Mouse (Mus musculus): ENCODE results near the gene Gm9736.
"Not testable (repeated sequence)": the region's sequence is repeated elsewhere in the genome, so short reads cannot be mapped to it uniquely, and the experiment has no call there.

The Gm9736 gene

DNA sequence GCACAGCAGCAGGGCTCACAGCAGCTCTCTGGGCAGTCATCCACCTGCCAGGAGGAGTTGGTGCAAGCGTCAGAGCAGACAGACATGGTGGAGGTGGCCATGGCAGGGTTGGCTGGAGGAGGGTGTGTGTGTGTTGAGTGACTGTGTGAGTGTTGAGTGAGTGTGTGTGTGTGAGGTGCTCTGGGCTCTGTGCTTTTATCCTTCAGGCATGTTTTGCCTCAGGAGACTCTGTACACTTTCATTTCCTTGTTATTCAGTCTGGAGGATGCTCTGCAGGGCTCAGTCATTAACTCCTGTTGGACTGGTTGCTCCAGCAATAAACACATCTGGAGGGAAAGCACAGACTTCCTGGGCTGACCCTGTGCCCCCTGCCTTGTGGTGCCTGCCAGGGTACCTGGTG, at the start of gene Gm9736:
Gene Gm9736, minus strand, starts transcription at position 101 of the 400 bp plus-strand sequence.
- not testable (repeated sequence) for DNase-seq (ENCODE audit: low spot score)

DNA sequence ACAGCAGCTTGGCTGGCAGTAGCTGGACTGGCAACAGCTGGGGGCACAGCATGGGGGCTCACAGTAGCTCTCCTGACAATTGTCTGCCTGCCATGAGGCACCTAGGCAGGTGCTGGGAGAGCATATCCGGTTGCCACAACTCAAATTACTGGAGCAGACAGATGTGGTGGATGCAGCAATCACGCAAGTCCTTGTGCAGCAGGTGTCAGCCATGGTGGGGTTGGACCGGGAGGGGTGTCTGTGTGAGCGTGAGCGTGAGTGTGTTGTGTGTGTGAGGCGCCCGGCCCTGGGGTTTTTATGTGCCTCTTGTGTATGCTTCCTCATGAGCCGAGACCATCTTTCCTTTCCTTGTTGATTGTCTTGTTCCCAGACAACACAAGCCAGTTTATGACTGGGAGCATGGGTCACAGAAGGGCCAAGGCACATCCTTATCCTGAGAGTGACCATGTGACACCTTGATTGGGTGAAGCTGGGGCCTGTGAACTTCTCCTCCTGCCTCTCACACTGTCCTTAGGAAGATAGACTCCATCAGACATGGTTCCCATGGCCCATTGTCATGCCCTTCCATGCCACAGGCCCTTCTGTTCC, 47.9 kb upstream of the Gm9736 start, which contains the start of gene Gm19668:
Gene Gm19668, minus strand, starts transcription at position 213 of the 588 bp plus-strand sequence.
- no peak for DNase-seq (ENCODE audit: low spot score)

DNA sequence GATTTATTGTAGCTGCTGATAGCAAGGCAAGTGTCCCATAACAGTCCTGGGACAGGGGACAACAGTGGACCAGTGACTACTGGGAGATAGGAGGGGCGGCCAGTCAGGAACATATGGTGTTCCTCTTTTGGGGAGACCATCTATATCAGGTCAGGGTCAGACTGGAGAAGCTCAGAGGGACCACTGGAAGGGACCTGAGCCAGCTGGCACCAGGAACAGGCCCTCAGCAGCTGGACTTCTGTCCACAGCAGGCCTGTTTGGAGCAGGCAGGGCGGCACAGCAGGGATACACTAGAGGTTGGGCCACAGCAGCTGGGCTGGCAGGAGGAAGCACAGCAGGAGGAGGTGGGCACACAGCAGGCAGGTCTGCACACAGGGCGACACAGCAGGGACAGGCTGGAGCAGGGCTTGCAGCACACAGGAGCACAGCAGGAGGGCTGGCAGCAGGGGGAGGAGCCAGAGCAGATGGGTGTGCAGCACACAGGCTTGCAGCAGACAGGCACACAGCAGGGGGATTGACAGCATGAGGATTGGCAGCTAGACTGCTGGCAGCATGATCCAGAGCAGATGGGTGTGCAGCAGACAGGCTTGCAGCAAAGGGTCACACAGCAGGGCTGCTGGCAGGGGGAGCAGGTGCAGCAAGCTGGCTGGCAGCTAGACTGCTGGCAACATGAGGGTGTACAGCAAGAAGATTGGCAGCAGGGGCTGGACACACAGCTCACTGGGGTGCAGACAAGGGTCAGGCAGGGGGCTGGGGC, 47.2 kb upstream of the Gm9736 start:
- not testable (repeated sequence) for DNase-seq (ENCODE audit: low spot score)

DNA sequence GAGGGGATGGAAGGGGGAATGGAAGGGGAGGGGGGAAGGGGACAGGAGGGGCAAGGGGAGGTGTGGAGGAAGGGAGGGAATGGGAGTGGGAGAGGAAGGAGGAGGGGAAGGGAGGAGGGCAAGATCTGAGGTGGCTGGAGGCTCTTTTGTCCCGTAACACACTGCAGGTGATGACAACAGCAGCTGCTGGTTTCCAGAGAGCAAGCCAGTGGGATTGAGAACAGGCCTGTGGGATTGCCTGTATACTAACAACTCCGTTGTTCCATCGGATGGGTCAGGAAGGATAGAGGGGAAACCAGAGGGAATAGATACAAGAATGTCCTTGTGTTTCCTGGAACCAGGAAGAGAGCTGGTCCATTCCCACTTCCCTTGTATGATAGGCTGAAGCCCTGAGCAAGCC, 46.5 kb upstream of the Gm9736 start:
- DNase-seq (ENCODE audit: low spot score): no peak

DNA sequence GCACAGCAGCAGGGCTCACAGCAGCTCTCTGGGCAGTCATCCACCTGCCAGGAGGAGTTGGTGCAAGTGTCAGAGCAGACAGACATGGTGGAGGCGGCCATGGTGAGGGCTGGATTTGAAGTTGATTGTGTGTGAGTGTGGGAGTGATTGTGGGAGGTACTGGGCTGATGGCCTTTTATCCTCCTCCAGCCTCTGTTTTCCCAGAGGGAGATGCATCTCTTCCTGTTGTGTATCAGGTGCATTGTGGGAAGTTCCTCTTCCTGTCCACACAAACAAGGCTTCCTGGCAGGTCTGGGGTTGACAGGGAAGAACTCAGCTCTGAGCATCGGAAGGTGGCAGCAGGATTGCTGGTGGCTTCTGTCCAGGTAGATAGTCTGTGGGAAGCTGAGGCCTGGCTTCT, 43.8 kb upstream of the Gm9736 start, which contains the start of gene Gm9639:
Gene Gm9639, minus strand, starts transcription at position 101 of the 400 bp plus-strand sequence.
- no peak for DNase-seq (ENCODE audit: low spot score)

DNA sequence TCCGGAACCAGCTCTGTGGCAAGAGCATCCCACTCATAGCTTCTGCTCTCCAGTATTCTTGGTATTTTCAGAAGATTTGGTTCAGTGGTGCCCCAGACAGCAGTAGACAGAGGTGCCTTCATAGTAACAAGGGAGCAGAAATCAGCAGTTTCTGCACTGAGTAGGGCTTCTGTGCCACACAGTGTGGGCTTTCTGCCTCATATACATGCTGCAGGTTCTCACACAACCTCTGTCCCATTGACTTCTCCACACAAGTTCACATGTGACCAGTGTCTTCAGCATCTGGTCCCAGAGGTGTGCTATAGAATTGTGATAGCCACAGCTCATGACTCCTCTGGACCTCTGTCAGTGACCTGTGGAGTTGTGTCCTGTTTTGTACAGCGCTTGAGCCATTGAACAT, 37.5 kb upstream of the Gm9736 start:
- DNase-seq (ENCODE audit: low spot score): no peak

DNA sequence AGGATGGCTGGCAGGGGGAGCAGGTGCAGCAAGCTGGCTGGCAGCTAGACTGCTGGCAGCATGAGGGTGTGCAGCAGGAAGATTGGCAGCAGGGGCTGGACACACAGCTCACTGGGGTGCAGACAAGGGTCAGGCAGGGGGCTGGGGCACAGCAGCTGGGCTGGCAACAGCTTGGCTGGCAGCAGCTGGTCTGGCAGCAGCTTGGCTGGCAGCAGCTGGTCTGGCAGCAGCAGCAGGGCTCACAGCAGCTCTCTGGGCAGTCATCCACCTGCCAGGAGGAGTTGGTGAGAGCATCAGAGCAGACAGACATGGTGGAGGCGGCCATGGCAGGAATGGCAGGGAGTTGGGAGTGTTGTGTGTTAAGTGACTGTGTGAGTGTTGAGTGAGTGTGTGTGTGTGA, 36.7 kb upstream of the Gm9736 start, which contains the start of gene Gm7137:
Gene Gm7137, minus strand, starts transcription at position 325 of the 400 bp plus-strand sequence.
- DNase-seq (ENCODE audit: low spot score): not testable (repeated sequence)

DNA sequence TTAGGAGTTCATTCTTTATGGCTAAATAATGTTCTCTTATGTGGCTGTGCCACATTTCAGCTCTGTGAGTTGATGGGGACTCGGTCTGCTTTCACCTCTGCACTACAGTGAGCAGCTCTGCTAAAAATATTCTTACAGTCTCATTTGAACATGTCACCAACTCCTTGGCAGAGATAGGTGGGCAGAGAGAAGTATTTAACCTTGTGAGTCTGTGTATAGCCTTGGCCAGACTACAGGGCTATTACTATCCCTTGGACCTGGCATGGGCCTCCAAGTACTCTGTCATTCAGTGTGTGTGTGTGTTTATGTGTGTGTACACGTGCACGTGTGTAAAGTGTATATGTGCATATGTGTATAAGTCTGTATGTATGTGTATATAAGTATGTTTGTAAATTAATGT, 32.2 kb upstream of the Gm9736 start:
- not testable (repeated sequence) for DNase-seq (ENCODE audit: low spot score)

DNA sequence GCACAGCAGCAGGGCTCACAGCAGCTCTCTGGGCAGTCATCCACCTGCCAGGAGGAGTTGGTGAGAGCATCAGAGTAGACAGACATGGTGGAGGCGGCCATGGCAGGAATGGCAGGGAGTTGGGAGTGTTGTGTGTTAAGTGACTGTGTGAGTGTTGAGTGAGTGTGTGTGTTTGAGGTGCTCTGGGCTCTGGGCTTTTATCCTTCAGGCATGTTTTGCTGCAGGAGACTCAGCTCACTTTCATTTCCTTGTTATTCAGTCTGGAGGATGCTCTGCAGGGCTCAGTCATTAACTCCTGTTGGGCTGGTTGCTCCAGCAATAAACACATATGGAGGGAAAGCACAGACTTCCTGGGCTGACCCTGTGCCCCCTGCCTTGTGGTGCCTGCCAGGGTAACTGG, 31.3 kb upstream of the Gm9736 start, which contains the start of gene Gm3250:
Gene Gm3250, minus strand, starts transcription at position 101 of the 400 bp plus-strand sequence.
- not testable (repeated sequence) for DNase-seq (ENCODE audit: low spot score)

DNA sequence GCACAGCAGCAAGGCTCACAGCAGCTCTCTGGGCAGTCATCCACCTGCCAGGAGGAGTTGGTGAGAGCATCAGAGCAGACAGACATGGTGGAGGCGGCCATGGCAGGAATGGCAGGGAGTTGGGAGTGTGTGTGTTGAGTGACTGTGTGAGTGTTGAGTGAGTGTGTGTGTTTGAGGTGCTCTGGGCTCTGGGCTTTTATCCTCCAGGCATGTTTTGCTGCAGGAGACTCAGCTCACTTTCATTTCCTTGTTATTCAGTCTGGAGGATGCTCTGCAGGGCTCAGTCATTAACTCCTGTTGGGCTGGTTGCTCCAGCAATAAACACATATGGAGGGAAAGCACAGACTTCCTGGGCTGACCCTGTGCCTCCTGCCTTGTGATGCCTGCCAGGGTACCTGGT, 25.7 kb upstream of the Gm9736 start, which contains the start of gene Gm7138:
Gene Gm7138, minus strand, starts transcription at position 101 of the 400 bp plus-strand sequence.
- not testable (repeated sequence) for DNase-seq (ENCODE audit: low spot score)

DNA sequence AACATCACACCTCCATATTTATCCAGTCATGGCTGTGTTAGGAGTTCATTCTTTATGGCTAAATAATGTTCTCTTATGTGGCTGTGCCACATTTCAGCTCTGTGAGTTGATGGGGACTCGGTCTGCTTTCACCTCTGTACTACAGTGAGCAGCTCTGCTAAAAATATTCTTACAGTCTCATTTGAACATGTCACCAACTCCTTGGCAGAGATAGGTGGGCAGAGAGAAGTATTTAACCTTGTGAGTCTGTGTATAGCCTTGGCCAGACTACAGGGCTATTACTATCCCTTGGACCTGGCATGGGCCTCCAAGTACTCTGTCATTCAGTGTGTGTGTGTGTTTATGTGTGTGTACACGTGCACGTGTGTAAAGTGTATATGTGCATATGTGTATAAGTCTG, 21.0 kb upstream of the Gm9736 start:
- DNase-seq (ENCODE audit: low spot score): not testable (repeated sequence)

DNA sequence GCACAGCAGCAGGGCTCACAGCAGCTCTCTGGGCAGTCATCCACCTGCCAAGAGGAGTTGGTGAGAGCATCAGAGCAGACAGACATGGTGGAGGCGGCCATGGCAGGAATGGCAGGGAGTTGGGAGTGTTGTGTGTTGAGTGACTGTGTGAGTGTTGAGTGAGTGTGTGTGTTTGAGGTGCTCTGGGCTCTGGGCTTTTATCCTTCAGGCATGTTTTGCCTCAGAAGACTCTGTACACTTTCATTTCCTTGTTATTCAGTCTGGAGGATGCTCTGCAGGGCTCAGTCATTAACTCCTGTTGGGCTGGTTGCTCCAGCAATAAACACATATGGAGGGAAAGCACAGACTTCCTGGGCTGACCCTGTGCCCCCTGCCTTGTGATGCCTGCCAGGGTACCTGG, 20.1 kb upstream of the Gm9736 start, which contains the start of gene Gm3238:
Gene Gm3238, minus strand, starts transcription at position 101 of the 400 bp plus-strand sequence.
- not testable (repeated sequence) for DNase-seq (ENCODE audit: low spot score)

DNA sequence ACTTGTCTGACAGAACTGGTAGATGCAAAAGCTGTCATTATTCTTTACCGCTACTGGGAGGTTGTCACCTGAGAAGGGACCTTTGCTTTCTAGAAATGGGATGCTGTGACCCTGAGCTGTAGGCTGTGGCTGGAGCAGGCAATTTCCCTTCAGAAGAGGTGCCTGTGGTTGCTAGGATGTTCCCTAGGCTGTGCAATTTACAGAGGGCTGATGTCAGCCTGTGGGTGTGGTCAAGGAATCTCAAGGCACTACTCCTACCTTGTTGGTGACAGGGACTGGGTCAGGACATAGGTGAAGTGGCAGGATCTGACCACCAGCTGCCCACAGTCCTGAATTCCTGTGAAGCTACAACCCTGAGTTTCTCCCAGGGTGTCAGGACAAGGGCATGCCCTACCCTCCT, 18.6 kb upstream of the Gm9736 start:
- no peak for DNase-seq (ENCODE audit: low spot score)

DNA sequence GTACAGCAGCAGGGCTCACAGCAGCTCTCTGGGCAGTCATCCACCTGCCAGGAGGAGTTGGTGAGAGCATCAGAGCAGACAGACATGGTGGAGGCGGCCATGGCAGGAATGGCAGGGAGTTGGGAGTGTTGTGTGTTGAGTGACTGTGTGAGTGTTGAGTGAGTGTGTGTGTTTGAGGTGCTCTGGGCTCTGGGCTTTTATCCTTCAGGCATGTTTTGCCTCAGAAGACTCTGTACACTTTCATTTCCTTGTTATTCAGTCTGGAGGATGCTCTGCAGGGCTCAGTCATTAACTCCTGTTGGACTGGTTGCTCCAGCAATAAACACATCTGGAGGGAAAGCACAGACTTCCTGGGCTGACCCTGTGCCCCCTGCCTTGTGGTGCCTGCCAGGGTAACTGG, 8.4 kb upstream of the Gm9736 start, which contains the start of gene Gm3233:
Gene Gm3233, minus strand, starts transcription at position 101 of the 400 bp plus-strand sequence.
- DNase-seq (ENCODE audit: low spot score): not testable (repeated sequence)

DNA sequence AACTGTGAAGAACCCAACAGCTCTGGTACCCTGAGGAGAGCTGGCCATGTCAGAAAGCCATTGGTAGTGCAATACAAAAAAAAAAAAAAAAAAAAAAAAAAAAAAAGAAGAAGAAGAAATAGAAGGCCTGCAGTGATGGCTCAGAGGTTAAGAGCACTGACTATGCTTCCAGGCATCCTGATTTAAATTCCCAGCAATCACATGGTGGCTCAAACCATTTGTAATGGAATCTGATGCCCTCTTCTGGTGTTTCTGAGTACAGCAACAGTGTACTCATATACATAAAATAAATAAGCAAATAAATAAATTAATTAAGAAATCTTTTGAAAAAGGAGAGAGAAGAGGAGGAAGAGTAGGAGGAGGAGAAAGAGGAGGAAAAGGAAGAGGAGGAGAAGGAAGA, 2.3 kb upstream of the Gm9736 start:
- no peak for DNase-seq (ENCODE audit: low spot score)

DNA sequence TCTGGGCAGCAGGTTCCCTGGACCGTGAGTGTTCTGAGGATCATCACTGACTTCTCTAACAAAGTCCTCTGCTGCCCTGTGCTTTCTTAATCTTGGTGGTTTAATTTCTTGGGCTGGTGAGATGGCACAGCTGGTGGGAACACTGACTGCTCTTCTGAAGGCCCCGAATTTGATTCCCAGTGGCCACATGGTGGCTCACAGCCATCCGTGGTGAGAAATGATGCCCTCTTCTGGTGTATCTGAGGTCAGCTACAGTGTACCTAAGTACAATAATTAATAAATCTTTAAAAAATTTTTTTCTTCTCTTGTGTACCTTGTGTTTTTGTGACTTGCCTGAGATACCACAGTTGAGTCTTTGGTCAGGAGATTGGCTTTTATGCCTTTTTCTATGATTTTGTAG, 1.2 kb upstream of the Gm9736 start:
- not testable (repeated sequence) for DNase-seq (ENCODE audit: low spot score)

DNA sequence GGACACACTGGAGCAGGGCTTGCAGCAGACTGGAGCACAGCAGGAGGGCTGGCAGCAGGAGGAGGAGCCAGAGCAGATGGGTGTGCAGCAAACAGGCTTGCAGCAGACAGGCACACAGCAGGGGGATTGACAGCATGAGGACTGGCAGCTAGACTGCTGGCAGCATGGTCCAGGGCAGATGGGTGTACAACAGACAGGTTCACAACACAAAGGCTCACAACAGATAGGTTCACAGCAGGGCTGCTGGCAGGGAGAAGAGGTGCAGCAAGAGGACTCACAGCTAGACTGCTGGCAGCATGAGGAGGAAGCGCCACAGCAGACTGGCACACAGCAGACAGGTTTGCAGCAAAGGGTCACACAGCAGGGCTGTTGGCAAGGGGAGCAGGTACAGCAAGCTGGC, 468 bp downstream of the Gm9736 start:
- DNase-seq (ENCODE audit: low spot score): not testable (repeated sequence)

DNA sequence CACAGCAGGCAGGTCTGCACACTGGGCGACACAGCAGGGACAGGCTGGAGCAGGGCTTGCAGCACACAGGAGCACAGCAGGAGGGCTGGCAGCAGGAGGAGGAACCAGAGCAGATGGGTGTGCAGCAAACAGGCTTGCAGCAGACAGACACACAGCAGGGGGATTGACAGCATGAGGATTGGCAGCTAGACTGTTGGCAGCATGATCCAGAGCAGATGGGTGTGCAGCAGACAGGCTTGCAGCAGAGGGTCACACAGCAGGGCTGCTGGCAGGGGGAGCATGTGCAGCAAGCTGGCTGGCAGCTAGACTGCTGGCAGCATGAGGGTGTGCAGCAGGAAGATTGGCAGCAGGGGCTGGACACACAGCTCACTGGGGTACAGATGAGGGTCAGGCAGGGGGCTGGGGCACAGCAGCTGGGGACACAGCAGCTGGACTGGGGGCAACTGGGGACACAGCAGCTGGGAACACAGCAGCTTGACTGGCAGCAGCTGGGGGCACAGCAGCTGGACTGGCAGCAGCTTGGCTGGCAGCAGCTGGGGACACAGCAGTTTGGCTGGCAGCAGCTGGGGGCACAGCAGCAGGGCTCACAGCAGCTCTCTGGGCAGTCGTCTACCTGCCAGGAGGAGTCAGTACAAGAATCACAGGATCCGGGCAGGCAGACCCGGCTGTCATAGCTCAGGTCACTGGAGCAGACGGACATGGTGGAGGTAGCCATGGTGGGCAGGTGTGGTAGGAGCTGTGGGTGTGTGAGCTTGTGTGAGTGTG, 9.0 kb downstream of the Gm9736 start, which contains the start of gene Gm18596:
Gene Gm18596, minus strand, starts transcription at position 715 of the 765 bp plus-strand sequence.
- DNase-seq (ENCODE audit: low spot score): not testable (repeated sequence)

DNA sequence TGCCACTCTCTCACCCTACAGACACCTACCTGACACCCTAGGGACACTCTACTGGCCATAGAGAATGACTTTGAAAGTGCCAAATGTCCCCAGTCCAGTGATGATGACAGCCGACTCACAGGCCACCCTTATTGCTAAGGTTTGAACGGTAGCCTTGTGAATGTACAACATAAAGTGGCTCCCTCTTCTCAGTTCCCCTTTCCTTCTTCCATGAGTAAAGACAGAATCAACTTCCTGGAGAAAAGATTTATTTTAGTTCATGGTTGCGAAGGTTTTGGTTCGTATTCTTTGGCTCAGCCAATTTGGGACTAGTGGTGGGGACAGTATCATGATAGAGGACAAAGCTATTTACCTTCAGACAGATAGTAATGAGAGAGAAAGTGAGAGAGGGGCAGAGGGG, 12.2 kb downstream of the Gm9736 start:
- DNase-seq (ENCODE audit: low spot score): no peak

DNA sequence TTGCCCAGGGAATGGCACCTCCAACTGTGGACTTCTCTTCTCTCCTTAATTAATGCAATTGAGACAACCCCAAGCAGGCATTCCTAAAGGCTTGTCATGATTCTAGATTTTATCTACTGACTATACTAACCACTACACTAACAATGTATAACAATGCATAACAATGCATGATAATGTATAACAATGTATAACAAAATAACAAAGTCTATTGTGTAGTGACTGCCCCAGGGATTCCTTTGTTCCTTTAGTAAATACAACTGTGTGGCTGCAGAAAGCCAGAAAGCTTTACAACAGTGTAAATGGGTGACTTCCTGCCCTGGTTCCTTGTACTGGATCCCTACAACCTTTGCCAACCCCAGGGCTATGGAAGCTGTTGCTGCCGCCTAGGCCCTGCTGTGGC, 15.2 kb downstream of the Gm9736 start:
- no peak for DNase-seq (ENCODE audit: low spot score)

DNA sequence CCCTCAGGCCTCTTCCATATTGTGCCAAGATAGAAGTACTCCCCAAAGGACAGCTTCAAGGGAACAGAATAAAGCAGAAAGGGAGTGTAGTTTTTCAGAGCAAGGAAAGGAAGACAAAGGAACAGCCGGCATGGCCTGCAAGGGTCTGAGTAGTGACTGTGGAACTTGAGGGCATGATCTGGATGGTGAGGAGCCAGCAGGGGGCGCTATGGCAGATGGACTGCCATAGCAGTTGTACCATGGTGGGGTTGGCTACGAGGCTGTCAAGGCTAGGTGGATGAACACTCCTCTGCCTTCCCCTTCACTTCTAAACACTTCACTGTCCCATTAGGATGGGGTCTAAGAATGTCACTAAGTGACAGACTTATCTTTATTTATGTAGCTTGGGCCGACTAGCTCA, 21.9 kb downstream of the Gm9736 start:
- no peak for DNase-seq (ENCODE audit: low spot score)

DNA sequence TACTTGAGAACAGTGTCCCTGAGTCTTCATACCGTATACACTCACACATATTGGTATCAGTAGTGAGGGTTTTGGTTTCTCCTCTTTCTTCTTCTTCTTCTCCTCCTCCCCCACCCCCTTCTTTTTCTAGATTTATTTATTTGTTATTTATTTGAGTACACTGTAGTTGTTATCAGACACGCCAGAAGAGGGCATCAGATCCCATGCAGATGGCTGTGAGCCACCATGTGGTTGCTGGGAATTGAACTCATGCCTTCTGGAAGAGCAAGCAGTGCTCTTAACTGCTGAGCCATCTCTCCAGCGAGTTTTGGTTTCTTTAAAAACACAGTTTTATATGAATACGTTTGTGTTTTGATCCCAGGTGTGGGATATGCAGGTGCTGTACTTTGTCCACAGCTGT, 22.9 kb downstream of the Gm9736 start:
- DNase-seq (ENCODE audit: low spot score): no peak
